Mouse (Mus musculus) heart, adult 2 months (tissue): ENCODE data around the gene Abcf1.

Experiments
- CTCF ChIP-seq: fragments of 200-600 bp; IDR thresholded peaks from 2 replicates; pipeline ENCODE4 v1.8.1; 2022; ENCODE audit warnings: antibody characterized with exemption, mild to moderate bottlenecking, moderate library complexity
- EP300 ChIP-seq: fragments of 200-500 bp; IDR thresholded peaks from 2 replicates; pipeline ENCODE4 v1.6.1; 2011; ENCODE audit warnings: low read depth, low read length, control low read depth; ENCODE audit not compliant: insufficient read depth
- POLR2A ChIP-seq: fragments of 200-500 bp; IDR thresholded peaks from 2 replicates; pipeline ENCODE4 v1.6.1; 2011; ENCODE audit warnings: mild to moderate bottlenecking, low read depth, low read length, control low read depth; ENCODE audit not compliant: insufficient read depth

DNA sequence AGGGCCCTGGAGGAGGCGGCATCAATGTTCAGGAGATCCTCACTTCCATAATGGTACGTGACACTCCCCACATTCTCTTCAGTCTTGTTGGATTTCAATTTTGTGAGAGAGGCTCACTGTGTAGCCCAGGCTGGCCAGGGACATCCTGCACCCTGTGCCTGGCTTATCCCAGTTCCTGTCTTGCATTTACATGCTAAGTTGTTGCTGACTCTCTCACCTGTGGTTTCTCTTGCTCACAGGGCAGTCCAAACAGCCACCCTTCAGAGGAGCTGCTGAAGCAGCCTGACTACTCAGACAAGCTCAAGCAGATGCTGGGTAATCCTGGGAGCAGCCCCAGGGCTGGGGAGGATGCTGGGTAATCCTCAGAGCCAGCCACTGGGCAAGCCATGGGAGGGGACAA lies 40.0 kb downstream of the Abcf1 start:
- no peak for TF ChIP-seq CTCF
- TF ChIP-seq EP300, result no peak
- TF ChIP-seq POLR2A, result no peak
